ENCODE assay signal across 7 mouse cellular contexts in genomic region chr5:142961398-142961880, GRCm38 (mm10). TPM values are rescaled to one million over a fixed set of nuclear protein-coding genes. Genes with fewer than 3 reads are reported as not detected.
A peak's percentile ranks its signal among the peaks of the same experiment; 100 is the strongest.
DNase-seq lines count a peak whose midpoint lies in the region; ATAC-seq and TF ChIP-seq lines count a peak whose summit lies in the region.

No protein-coding gene starts in this region.

- peaks cover 21% of the 10 kb centered on the region for H3K36me3 ChIP-seq in E14TG2a.4 (ENCODE audit: insufficient read depth, low read length)
- no peaks in the 10 kb centered on the region; the same call in 1 of the 2 replicates for H3K36me3 ChIP-seq in heart, embryonic 12.5 days
- peaks cover 7% of the 10 kb centered on the region for H3K36me3 ChIP-seq in limb, embryonic 15.5 days
- no peaks in the 10 kb centered on the region for H3K36me3 ChIP-seq in neural tube, embryonic 14.5 days (ENCODE audit: control insufficient read depth, insufficient read depth, low read length)

- WGBS in heart, embryonic 12.5 days = under 1% methylated on average over 13 of the region's 15 CpGs
- WGBS in limb, embryonic 15.5 days = 2% methylated on average over 15 of the region's 15 CpGs
- WGBS in neural tube, embryonic 14.5 days = 1% methylated on average over 13 of the region's 15 CpGs

- peaks cover 76% of the 10 kb centered on the region for H3K4me1 ChIP-seq in E14TG2a.4 (replicated peaks; ENCODE audit: low read depth, low read length)
- H3K4me1 ChIP-seq in heart, embryonic 12.5 days (replicated peaks) = peaks cover 36% of the 10 kb centered on the region
- peaks cover 49% of the 10 kb centered on the region for H3K4me1 ChIP-seq in limb, embryonic 15.5 days
- peaks cover 25% of the 10 kb centered on the region for H3K4me1 ChIP-seq in neural tube, embryonic 14.5 days (ENCODE audit: control insufficient read depth, insufficient read depth, low read length)

- peak overlapping the region; percentile 95 for H3K9ac ChIP-seq in heart, embryonic 12.5 days
- H3K9ac ChIP-seq in limb, embryonic 15.5 days = peak overlapping the region; percentile 85
- H3K9ac ChIP-seq in neural tube, embryonic 14.5 days (replicated peaks; ENCODE audit: low read depth, low read length) = peak overlapping the region; percentile 100

- peaks cover 12% of the 10 kb centered on the region for H3K27me3 ChIP-seq in E14TG2a.4 (ENCODE audit: insufficient read depth, low read length)
- peaks cover 7% of the 10 kb centered on the region; the same call in 1 of the 2 replicates for H3K27me3 ChIP-seq in heart, embryonic 12.5 days (replicated peaks)
- H3K27me3 ChIP-seq in limb, embryonic 15.5 days = no peaks in the 10 kb centered on the region
- H3K27me3 ChIP-seq in neural tube, embryonic 14.5 days (ENCODE audit: control insufficient read depth, insufficient read depth, low read length) = no peaks in the 10 kb centered on the region

- H3K27ac ChIP-seq in heart, embryonic 12.5 days (ENCODE audit: poor library complexity, severe bottlenecking) = peak overlapping the region; percentile 82
- peak overlapping the region; percentile 98 for H3K27ac ChIP-seq in limb, embryonic 15.5 days
- H3K27ac ChIP-seq in neural tube, embryonic 14.5 days (ENCODE audit: low read depth, low read length) = peak overlapping the region; percentile 97

- DNase-seq in 3T3-L1 (ENCODE audit: low read depth, low spot score) = peak; percentile 93
- no peak for DNase-seq in cerebellum, adult 8-10 months
- no peak for DNase-seq in c-Kit-positive CD71-positive TER-119-positive erythroid progenitor cells, embryonic 14.5 days (ENCODE audit: low spot score)

- TF ChIP-seq CTCF in E14TG2a.4 (conservative IDR thresholded peaks at IDR 0.05; ENCODE audit: low read length) = no peak

- peak overlapping the region; percentile 92 for H3K4me3 ChIP-seq in E14TG2a.4 (replicated peaks; ENCODE audit: low read length)
- peak overlapping the region; percentile 79 for H3K4me3 ChIP-seq in heart, embryonic 12.5 days
- H3K4me3 ChIP-seq in limb, embryonic 15.5 days = peak overlapping the region; percentile 78
- H3K4me3 ChIP-seq in neural tube, embryonic 14.5 days (ENCODE audit: low read depth, low read length) = peak overlapping the region; percentile 97

- H3K4me2 ChIP-seq in heart, embryonic 12.5 days = peak overlapping the region; percentile 83
- peak overlapping the region; percentile 89 for H3K4me2 ChIP-seq in limb, embryonic 15.5 days
- H3K4me2 ChIP-seq in neural tube, embryonic 14.5 days (ENCODE audit: low read depth, low read length) = peak overlapping the region; percentile 90

- no peaks in the 10 kb centered on the region for H3K9me3 ChIP-seq in E14TG2a.4 (ENCODE audit: low read length)
- no peaks in the 10 kb centered on the region for H3K9me3 ChIP-seq in heart, embryonic 12.5 days (replicated peaks)
- no peaks in the 10 kb centered on the region for H3K9me3 ChIP-seq in limb, embryonic 15.5 days
- no peaks in the 10 kb centered on the region for H3K9me3 ChIP-seq in neural tube, embryonic 14.5 days (ENCODE audit: control insufficient read depth, low read length)

- peak; percentile 58 for ATAC-seq in heart, embryonic 12.5 days (ENCODE audit: insufficient number of reproducible peaks, low FRiP score)
- peak; percentile 46 for ATAC-seq in limb, embryonic 15.5 days (ENCODE audit: insufficient number of reproducible peaks, low FRiP score, low TSS enrichment, low read depth)
- peak; percentile 10; the same call in 1 of the 2 replicates for ATAC-seq in neural tube, embryonic 14.5 days (ENCODE audit: low read depth)

RNA-seq across cellular contexts. Expression of gene Fscn1, which starts 1.3 kb away (rescaled TPM):
- polyA plus RNA-seq in heart, embryonic 12.5 days (2016; fragmentation: Nextera tagmentation; extraction: Ambion mirVana) = 201 and 205 TPM in 2 replicates
- 308 and 341 TPM in 2 replicates for polyA plus RNA-seq in limb, embryonic 15.5 days (2015; fragmentation: Nextera tagmentation; extraction: Ambion mirVana)
- polyA plus RNA-seq in neural tube, embryonic 14.5 days (2014; fragmentation: Nextera tagmentation; extraction: Ambion mirVana) = 428 and 502 TPM in 2 replicates

RNA-seq across cellular contexts. Expression of gene Actb, which starts 54.9 kb away (rescaled TPM):
- polyA plus RNA-seq in heart, embryonic 12.5 days (2016; fragmentation: Nextera tagmentation; extraction: Ambion mirVana) = 6,292 and 6,382 TPM in 2 replicates
- 13,307 and 13,671 TPM in 2 replicates for polyA plus RNA-seq in limb, embryonic 15.5 days (2015; fragmentation: Nextera tagmentation; extraction: Ambion mirVana)
- polyA plus RNA-seq in neural tube, embryonic 14.5 days (2014; fragmentation: Nextera tagmentation; extraction: Ambion mirVana) = 12,012 and 12,961 TPM in 2 replicates
